Mouse (Mus musculus): ENCODE data around the gene Zfp148. TPM values are rescaled to one million over a fixed set of nuclear protein-coding genes. Genes with fewer than 3 reads are reported as not detected.
"Not testable (repeated sequence)": the region's sequence is repeated elsewhere in the genome, so short reads cannot be mapped to it uniquely, and the experiment has no call there.

The Zfp148 gene
- total RNA-seq, 2 experiments from 2014 or later = 50.3 to 51.4 TPM

DNA sequence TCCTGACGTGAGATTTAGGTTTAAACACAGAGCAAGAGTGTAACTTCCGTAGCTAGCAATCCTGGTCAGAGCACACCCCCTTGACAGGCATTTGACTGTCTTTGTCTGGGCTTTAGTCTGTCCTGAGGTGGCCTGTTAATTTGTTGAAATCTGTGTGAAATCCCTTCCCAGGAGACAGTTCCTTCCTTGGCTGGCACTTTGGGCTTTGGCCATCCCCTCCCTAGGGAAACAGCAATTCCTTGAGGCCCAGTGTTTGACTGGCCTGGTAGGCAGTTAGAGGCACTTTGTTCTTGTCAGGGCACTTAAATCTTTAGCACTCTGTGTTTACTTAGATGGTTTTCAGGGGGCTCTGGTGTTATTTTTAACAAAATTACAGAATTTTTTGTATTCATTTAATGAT, 73.7 kb downstream of the Zfp148 start:
- intact Hi-C loops (cut with DNase I) = no loop called here
- DNase-seq = no peak

DNA sequence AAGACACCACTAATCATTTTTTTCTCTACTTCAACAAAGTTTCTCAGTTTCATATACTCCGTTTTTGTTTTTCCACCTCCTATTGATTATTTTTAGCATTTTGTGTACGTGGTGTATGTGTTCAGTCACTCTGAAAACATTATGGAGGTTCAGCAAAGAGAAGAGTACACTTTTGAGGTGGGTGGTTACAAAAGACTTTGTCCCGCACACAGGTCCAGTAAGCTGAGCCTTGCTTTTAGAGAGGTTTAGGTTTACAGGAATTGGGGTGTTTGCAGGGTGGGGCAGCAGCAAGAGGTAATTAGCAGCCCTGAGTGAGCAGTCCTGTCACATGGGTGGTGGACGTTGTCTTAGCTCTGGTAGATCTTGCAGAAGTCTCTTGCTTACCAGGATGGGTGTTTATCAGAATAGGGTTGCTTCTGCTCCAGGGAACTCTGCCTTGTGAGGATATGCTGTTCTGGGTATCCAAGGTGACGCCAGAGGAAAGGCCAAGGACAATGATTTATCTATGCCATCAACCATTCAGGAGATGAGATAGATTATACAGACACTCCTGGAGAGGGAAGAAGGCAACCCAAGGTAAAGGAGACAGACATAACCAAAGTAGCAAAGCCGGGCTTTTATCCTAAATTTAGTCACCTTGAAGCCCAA, 74.8 kb downstream of the Zfp148 start:
- DNase-seq = no peak
- intact Hi-C loops (cut with DNase I) = no loop called here

DNA sequence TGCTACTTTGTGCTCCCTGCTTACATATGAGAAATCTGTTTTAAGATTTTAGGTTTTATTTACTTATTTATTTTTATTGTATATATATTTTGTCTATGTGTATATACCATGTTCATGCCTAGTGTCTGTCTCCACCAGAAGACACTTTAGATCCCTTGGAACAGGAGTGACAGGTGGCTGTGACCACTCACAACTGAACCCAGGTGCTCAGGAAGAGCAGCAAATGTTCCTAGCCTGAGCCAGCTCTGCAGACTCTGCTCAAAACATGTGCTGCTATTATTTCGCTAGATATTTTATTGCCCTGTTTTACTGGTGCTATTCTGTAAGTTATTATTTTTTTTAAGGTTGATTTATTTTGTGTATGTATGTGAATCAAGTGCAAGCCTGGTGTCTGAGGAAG, 78.5 kb downstream of the Zfp148 start:
- intact Hi-C loops (cut with DNase I) = no loop called here
- DNase-seq = no peak

DNA sequence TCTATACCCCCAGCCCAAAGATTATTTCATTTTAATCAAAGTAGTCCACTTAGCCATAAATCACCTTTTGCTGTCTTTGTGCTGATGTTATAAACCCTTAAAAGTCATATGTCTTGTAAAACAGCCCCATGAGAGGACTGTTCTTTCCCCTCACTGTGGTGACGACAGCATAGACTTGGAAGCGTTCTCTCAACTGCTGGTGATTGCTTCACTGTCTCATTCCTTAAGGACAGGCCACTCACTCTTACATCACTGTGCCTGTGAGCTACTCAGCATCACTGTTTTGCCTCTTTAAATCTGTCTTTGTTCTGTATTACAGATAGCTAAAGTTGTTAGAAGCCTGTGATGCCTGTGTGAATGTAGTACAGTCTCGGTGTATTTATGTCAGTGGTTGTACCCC, 80.8 kb downstream of the Zfp148 start:
- DNase-seq = peak; percentile 15
- intact Hi-C loops (cut with DNase I) = no loop called here

DNA sequence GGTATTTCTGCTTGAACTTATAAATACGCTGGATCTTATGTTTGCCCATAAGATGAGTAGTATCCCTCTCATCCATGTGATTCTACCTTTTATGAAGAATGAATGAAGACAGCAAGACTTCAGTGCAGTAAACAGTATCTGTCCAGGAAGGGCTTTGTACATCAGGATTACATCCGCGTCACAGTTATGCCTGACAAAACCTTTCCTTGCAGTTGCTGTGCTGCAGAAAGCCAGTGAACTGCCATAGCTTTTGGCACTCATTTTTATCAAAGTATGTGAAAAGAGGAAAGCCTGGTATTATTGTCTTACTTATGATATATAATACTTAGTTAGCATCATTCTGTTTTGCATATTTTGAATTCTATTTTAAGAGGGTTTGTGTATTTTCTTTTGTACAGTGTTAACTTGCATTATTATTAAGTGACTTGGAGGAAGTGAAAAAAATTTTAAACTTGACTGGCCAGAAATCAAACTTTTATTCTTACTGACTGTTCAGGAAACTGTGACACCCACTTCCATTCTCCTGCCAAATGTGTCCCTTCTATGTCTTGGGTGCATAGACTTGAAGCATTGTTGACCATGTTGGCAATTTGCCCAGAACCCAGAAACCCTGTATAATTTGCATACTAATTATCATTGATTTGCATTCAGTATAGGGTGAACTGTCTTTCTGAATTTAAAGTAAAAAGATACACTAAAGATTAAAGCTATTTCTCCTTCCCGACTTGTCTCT, 84.0 kb downstream of the Zfp148 start:
- intact Hi-C loops (cut with DNase I) = no loop called here
- peak; percentile 21 to 29 for DNase-seq

DNA sequence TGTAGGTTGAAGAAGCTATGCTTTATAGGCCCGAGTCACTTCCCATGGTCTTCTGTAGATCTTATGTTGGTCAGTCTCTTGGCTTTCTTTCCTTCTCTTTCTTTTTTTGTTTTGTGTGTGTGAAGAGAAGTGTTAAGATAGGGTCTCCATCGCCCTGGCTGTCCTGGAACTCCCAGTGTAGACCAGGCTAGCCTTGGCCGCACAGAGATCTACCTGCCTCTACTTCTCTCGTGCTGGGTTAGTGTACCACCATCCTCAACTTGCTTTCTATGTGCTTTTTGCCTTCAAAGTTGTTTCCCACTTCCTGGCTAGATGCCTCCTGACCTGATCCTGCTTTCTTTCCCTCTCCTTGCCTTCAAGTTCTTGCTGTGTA, 84.6 kb downstream of the Zfp148 start:
- intact Hi-C loops (cut with DNase I) = no loop called here

DNA sequence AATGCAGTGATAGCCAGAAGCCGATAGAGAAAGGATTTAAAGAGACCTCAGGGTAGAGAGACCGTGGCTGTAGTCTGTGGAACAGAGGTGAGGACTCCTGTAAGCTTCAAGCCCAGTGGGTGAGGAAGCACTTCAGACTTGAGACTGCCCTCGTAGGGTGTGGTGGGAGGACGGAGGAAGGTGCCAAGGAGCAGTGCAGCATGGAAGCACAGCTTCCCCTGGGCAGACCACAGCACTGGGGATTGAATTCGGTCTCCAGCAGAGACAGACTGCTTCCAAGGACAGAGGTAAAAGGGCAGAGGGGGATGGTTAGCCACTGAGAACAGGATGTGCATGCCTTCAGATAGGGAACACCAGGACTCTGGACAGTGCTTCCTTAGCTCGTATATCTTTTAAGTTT, 86.8 kb downstream of the Zfp148 start:
- DNase-seq = no peak
- intact Hi-C loops (cut with DNase I) = no loop called here

More for the DNA sequence above, 84.6 kb downstream of the Zfp148 start:
- DNase-seq = no peak

DNA sequence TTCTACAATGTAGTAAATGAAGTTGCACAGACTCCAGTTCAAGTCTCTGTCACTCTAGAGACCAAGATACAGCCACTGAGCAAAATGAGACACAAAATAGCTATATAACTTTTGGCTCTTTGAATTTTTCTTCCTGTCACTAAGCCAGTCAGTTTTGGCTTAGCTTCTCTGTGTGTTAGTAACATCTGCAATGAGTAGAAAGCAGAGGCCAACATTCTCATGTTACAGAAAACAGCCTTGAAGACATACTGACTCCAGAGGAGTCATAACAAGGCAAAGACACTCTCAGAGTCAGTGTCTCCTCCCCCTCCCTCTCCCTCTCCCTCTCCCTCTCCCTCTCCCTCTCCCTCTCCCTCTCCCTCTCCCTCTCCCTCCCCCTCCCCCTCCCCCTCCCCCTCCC, 89.3 kb downstream of the Zfp148 start:
- intact Hi-C loops (cut with DNase I) = no loop called here

DNA sequence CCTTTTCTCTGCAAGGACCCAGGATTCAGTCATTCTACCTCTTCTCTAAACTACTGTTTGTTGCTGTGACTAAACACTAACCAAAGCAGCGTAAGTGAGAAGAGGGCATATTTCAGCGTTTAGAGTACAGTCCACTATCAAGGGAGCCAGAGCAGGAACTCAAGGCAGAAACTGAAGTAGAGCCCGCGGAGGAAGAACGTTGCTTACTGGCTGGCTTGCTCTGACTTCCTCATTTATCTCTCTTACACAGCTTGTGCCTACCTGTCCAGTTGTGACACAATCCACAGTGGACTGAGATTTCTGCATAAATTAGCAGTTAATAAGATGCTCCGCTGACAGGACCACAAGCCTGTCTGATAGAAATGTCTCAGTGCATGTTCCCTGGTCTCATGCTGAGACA, 93.7 kb downstream of the Zfp148 start:
- intact Hi-C loops (cut with DNase I) = no loop called here
- no peak for DNase-seq

More for the DNA sequence above, 89.3 kb downstream of the Zfp148 start:
- no peak for DNase-seq

DNA sequence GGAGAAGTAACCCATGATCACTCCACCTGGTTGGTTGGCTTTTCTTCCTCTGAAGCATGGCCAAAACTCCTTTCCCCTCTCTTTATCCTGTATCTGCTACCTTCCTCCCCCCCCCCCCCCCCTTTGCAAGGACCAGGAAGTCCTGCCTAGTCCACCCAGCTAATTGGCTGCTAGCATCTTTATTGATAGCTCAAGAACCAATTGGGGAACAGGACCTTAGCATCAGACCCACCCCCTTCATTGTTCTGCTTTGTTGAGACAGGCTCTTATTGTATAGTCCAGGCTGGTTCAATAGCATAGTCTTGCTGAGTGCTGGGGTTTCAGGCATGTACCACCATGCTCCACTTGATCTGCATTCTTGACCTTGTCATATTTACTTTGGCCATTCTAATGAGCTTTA, 99.3 kb downstream of the Zfp148 start:
- intact Hi-C loops (cut with DNase I) = loop anchor here (5.0 kb wide), 1 partner anchor 63 kb away; no protein-coding TSS in a partner anchor
- DNase-seq = no peak

DNA sequence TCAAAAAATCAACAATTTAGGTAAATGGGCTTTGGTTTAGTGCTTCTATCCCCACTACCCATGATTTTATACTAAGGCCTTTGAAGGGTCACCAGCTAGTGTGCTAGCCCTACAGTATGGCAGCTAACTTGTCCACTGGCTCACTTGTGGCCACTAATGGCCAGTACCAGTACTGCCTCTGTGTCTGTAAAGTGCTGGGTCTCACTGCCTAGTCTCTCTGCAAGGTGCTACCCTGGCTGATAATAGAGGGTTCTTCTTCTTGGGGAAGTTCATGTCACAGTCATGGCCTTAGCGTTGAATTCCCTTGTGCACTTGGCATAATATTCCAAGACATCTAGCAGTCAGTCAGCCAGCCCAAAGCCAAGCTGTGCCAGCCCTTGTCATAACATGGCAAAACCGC, 100.5 kb downstream of the Zfp148 start:
- peak; percentile 25 to 33 for DNase-seq
- intact Hi-C loops (cut with DNase I) = loop anchor here (5.0 kb wide), 1 partner anchor 64 kb away; no protein-coding TSS in a partner anchor

DNA sequence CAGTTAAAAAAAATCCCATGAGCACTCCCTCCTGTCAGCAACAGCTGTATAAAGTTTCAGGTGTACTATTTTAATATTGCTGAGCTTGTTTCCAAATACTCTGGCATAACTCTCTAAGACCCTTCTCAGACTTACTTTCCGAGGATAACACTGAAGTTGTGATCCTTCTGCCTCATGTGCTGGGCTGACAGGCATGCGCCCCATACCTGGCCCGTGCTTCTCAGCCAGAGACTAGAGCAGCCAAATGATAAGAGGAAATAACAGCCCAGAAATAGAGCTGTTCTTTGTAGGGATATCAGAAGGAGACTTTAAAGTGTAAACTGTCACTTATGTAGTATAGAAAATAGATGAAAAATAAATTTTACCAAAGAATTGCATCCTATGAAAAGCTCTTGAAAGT, 101.7 kb downstream of the Zfp148 start:
- peak; percentile 32 to 42 for DNase-seq
- intact Hi-C loops (cut with DNase I) = loop anchor here (5.0 kb wide), 1 partner anchor 65 kb away; no protein-coding TSS in a partner anchor

DNA sequence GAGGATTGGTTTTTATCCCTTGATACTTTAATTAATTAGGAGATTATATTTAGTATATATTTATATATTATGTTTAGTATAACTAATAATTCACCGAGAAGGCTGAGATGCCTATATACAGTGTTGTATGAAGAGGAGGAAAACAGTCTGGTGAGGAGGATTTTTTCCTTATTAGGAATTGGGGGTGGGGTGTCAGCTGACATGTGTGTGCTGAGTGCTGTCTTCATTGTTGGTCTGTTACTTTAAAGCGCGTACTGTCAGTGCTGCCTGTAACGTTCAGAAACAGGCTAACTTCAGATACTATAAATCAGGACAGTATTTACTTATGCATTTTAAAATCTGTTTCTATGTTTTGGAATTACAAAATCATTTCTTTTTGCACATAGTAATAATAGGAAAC, 107.1 kb downstream of the Zfp148 start:
- intact Hi-C loops (cut with DNase I) = no loop called here
- no peak for DNase-seq

DNA sequence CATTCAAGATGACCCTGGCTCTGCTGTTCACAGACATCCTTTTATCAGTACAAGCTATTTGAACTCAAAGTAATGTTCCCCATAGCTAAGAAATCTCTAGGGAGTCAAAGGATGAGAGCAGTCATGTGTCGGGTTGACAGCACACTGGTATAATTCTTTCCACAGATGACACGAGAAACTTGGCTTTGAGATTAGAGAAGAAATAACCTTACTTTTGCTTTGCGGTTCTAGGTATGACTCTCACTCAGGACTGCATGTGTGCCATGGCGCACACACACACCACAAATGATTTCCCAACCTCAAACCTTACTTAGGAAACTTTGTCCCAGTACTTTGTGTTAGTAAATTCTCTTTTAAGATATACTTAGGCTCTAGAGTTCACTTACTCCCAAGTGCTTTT, 113.7 kb downstream of the Zfp148 start:
- DNase-seq = no peak
- intact Hi-C loops (cut with DNase I) = no loop called here

DNA sequence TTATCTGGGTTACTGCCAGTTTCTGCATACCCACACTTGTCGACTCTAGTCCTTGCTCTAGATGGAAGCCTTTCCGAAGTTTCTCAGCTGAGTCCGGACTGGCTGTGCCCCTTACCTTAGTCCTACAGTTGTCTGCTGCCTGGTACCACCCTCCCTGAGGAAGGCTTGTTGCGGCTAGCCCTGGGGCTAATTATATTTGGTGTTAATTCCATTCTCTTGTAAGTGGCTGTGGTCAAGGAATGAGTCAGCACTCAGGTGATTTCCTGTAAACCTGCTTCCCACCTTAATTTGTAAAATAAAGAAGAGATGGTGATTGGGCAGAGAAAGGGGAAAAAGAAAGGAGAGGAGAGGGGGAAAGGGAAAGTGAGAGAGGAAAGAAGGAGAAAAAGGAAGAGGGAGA, 127.4 kb downstream of the Zfp148 start:
- intact Hi-C loops (cut with DNase I) = no loop called here
- no peak for DNase-seq

DNA sequence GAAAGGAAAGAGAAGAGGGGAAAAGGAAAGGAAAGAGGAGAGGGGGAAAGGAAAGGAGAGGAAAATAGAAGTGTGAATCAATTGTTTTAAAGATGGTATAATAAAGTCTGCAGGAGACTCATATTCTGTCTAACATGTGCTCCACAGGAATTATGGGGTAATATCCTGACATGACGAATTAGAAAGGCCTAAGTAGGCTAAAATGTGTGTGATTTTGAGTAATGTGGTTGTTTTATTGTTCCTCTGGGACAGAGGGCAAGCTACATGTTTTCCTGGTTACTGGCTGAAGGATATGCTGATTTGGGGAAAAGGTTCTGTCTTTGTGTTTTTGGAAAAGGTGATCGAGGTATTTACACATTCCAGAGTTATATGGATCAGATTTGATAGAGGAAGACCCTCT, 128.6 kb downstream of the Zfp148 start:
- intact Hi-C loops (cut with DNase I); DNase-seq: not testable (repeated sequence)

DNA sequence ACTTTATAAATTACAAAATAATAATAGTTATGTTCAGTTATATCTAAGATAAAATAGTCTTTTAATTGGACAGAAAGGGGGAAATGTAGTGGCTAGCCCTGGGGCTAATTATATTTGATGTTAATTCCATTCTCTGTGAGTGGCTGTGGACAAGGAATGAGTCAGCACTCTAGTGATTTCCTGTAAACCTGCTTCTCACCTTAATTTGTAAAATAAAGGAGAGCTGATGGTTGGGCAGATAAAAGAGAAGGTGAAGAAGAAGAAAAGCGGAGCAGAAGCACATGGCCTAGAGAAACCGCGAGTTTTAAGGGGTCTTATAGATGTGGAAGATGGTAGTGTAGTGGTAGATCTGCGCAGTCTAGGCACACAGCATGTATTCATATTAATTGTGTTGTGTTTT, 130.2 kb downstream of the Zfp148 start:
- not testable (repeated sequence) for DNase-seq

DNA sequence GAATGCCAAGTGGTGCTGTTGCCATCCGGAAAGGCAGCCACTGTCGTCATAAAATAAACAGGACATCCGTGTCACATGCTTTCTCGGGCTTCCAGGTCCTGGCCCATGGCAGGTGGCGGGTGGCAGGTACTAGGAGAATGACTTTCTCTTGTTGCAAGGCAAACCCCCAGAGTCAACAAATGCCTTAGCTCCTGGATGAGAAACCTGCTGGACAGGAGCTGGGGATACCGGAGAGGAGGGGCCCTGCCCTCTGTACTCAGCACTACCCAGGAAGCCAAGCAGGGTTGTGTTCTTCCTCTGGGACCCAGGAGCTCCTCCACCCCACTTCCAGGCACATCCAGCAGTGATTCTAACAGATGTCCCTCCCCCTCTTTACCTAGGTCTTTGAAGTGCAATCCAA, 131.9 kb downstream of the Zfp148 start:
- intact Hi-C loops (cut with DNase I) = no loop called here
- no peak for DNase-seq

More for the DNA sequence above, 130.2 kb downstream of the Zfp148 start:
- intact Hi-C loops (cut with DNase I) = not testable (repeated sequence)

DNA sequence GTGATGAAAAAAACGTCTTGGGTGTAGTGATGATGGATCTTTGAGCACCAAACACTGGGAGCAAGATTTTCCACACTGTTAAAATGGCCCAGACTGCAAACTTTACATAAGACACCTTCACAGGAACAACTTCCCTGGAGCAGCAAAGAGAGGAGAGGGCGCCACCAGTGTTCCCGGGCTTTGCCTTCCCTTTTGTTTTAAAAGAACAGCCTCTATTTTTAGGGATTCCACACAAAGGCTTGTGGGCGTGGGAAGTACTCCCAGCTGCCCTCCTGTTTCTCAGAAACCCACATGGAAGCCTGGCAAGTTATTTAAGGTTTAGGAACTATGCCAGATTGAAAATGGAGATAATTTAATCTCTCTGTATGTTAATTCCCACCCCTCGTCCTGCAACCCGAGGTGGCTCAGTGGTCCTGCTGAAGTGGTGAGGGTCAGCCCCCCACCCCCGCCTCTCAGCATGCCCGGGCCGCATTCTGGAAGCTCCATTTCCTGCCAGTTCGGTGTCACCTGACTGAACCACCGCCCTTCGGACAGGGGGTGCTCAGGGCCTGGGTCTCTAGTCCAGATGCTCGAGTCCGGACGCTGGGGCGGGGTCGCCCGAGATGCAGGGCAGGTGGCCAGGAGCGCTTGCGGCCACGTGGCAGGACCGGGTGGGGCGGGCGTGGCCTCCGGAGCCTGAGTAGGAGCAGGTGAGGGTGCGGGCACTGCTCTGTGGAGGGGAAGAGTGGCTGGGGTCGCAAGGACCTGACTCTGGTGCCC, 136.3 kb downstream of the Zfp148 start, which contains the start of gene Slc12a8:
Slc12a8 (plus strand) TSS at position 522 of the 759 bp plus-strand sequence.
- DNase-seq = peak; percentile 25 to 29
- intact Hi-C loops (cut with DNase I) = no loop called here

DNA sequence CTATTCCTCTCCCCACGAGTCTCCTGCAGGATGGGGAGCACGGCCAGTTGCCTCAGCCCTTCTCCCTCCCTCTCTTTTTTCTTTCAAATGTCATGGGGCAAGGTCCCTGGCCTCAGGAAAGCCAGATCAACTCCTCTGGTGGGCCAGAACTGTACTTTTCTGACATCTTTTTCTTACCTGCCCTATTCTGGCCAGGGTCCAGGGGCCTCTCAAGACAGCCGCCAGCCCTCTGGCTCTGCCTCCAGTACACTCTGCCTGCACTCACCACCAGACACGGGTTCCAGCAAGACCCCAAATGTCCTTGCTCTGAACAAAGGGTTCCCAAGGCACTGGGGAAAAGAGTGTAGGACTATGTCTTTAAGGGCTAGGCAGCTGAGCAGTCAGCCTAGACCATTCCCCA, 137.0 kb downstream of the Zfp148 start:
- intact Hi-C loops (cut with DNase I) = no loop called here

DNA sequence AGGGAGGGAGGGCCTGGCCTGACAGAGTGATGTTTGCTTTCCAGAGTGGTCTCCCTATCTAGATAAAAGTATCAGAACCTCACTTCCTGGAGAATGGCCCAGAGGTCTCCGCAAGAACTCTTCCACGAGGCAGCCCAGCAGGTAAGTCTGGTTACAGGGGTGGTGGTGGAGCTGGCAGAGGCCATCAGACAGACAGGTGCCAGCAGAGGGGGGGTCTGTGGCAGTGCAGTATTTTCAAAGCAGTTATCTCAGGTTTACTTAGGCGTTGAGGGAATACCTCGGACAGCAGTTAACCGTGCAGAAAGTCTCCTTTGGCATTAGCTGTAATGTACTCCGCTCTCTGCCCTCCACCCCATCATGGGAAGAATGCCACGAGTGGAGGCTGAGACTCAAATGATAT, 137.6 kb downstream of the Zfp148 start:
- intact Hi-C loops (cut with DNase I) = no loop called here
- DNase-seq = no peak

More for the DNA sequence above, 137.0 kb downstream of the Zfp148 start:
- peak in 1 of 2 experiments; percentile 22 for DNase-seq
